Mouse (Mus musculus) cortical plate, adult 2 months (tissue): ENCODE data around the gene Dnmt3l.

Experiments
- CTCF ChIP-seq: fragments of 200-500 bp; IDR thresholded peaks from 2 replicates; pipeline ENCODE4 v1.5.1; 2011; ENCODE audit warnings: mild to moderate bottlenecking, control low read depth, low read length; ENCODE audit not compliant: insufficient read depth; ENCODE audit errors: extremely low read depth
- POLR2A ChIP-seq: fragments of 200-500 bp; IDR thresholded peaks from 2 replicates; pipeline ENCODE4 v1.6.1; 2011; ENCODE audit warnings: mild to moderate bottlenecking, low read length, control low read depth; ENCODE audit not compliant: insufficient read depth; ENCODE audit errors: extremely low read depth

DNA sequence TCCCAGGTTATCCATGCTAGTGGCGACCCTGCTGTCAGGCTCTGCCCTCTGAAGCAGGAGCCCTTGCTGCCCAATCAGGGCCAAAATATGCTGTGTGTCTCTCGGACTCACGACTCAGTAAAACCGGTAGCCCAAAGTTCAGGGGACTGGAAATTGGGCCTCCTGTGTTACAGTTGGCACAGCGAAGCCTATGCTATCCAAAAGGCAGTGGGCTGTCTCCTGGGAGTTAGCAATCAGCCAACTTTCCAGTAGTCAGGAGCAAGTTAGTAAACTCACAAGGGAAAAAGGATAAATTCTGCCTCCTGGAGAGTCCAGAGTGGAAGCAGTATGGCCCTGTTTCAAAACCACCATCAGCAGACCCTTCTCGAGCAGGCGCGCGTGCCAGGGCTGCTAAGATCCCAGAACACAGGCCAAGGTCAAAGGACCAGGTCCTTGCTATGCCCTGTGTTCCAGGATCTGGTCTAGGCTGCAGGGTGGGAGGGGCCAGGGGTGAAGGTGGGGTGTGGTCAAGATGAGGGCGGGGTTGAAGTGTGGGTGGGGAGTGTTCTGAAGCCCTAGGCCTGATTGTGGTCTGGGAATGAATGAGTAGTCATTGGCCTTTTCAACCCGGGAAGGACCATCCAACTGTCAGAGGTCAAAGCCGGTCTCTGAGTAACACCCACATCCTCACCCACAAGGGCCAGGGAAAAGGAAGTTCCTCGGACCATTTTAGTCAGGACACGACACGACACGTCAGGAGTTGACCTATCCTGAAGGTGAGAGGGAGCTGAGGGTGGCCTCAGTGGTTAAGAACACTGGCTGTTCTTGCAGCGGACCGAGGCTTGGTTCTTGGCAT is 28.9 kb upstream of the Dnmt3l start:
- TF ChIP-seq CTCF = no peak
- TF ChIP-seq POLR2A = no peak
